Mouse (Mus musculus) forebrain, embryonic 12.5 days (tissue): ENCODE data around the gene Ube2f. TPM values are rescaled to one million over a fixed set of nuclear protein-coding genes. Genes with fewer than 3 reads are reported as not detected.

Experiments
- ATAC-seq: fragments of 200-750 bp; cut with Nextera tagmentation; 2 replicates; pipeline ENCODE4 v1.8.0; 2017; ENCODE audit warnings: moderate TSS enrichment; ENCODE audit not compliant: low FRiP score
- H3K27ac ChIP-seq: fragments of 300-500 bp; sonication (generic); 2 replicates; pipeline ENCODE4 v1.5.1; 2016; ENCODE audit warnings: mild to moderate bottlenecking
- H3K27me3 ChIP-seq: fragments of 300-500 bp; sonication (generic); 2 replicates; pipeline ENCODE4 v1.6.1; 2016; ENCODE audit warnings: mild to moderate bottlenecking
- H3K36me3 ChIP-seq: fragments of 300-500 bp; sonication (generic); replicated peaks from 2 replicates; pipeline ENCODE4 v1.6.1; 2016; ENCODE audit warnings: mild to moderate bottlenecking
- H3K4me1 ChIP-seq: fragments of 300-500 bp; sonication (generic); 2 replicates; pipeline ENCODE4 v1.6.1; 2016
- H3K4me2 ChIP-seq: fragments of 300-500 bp; sonication (generic); 2 replicates; pipeline ENCODE4 v1.6.1; 2016; ENCODE audit warnings: mild to moderate bottlenecking, moderate library complexity
- H3K4me3 ChIP-seq: fragments of 300-500 bp; sonication (generic); replicated peaks from 2 replicates; pipeline ENCODE4 v1.5.1; 2016; ENCODE audit warnings: mild to moderate bottlenecking
- H3K9ac ChIP-seq: fragments of 300-500 bp; sonication (generic); 2 replicates; pipeline ENCODE4 v1.6.1; 2016; ENCODE audit warnings: mild to moderate bottlenecking
- H3K9me3 ChIP-seq: fragments of 300-500 bp; sonication (generic); 2 replicates; pipeline ENCODE4 v1.6.1; 2016
- WGBS: fragments of 180-500 bp; shearing (Covaris S2); methylation state at CpG from one replicate; pipeline ENCODE4 v1.1.7; 2016; 5-methylcytosine and 5-hydroxymethylcytosine counted together
- polyA plus RNA-seq: library from polyadenylated mRNA; unstranded; fragments of >200 nt; fragmentation: Nextera tagmentation; extraction: Ambion mirVana; gene quantifications from 2 replicates; pipeline ENCODE4 v1.2.1, GENCODE M21; 2016

Gene Ube2f
- 75.9 and 78.9 TPM in 2 replicates for polyA plus RNA-seq

- no peaks in the 10 kb centered on the region for H3K9me3 ChIP-seq
- under 1% methylated on average over 43 of the region's 43 CpGs for WGBS
- H3K36me3 ChIP-seq: peaks cover 3% of the 10 kb centered on the region; the same call in 1 of the 2 replicates
- H3K27ac ChIP-seq: peak within 1 kb of the TSS; percentile 88
- H3K4me2 ChIP-seq: peak within 1 kb of the TSS; percentile 93
- peaks cover 25% of the 10 kb centered on the region for H3K4me1 ChIP-seq
- no peaks in the 10 kb centered on the region for H3K27me3 ChIP-seq
- peak within 1 kb of the TSS; percentile 99 for H3K4me3 ChIP-seq
- H3K9ac ChIP-seq: peak within 1 kb of the TSS; percentile 99
- ATAC-seq: peak; percentile 99
These were observed at the start of gene Ube2f for GRCm38 (mm10) chr1:91249564-91250414. Ube2f (plus strand) TSS chr1:91250304.

- H3K4me1 ChIP-seq: no peaks in the 10 kb centered on the region
- no peak overlapping the region for H3K27ac ChIP-seq
- H3K4me3 ChIP-seq: no peak overlapping the region
- H3K9me3 ChIP-seq: no peaks in the 10 kb centered on the region
- ATAC-seq: no peak
- H3K36me3 ChIP-seq: no peaks in the 10 kb centered on the region
- 42% methylated on average over 3 of the region's 3 CpGs for WGBS
- no peak overlapping the region for H3K9ac ChIP-seq
- H3K27me3 ChIP-seq: no peaks in the 10 kb centered on the region
- no peak overlapping the region for H3K4me2 ChIP-seq
These were observed 49.0 kb upstream of the Ube2f start for GRCm38 (mm10) chr1:91201122-91201521.

- Histone ChIP-seq H3K36me3 (no peaks in the 10 kb centered on the region), H3K9me3 (no peaks in the 10 kb centered on the region), H3K27ac (no peak overlapping the region), H3K9ac (no peak overlapping the region), H3K27me3 (no peaks in the 10 kb centered on the region), H3K4me1 (no peaks in the 10 kb centered on the region), H3K4me3 (no peak overlapping the region), H3K4me2 (no peak overlapping the region)
- no peak for ATAC-seq
- 87% methylated on average over 5 of the region's 5 CpGs for WGBS
These were observed 45.8 kb upstream of the Ube2f start for GRCm38 (mm10) chr1:91204221-91204765.

GRCm38 (mm10) chr1:91205651-91206050, 44.5 kb upstream of the Ube2f start:
- Histone ChIP-seq H3K9ac (no peak overlapping the region), H3K9me3 (no peaks in the 10 kb centered on the region), H3K4me3 (no peak overlapping the region), H3K27me3 (no peaks in the 10 kb centered on the region), H3K36me3 (no peaks in the 10 kb centered on the region), H3K4me2 (no peak overlapping the region), H3K4me1 (no peaks in the 10 kb centered on the region), H3K27ac (no peak overlapping the region)
- 89% methylated on average over 6 of the region's 6 CpGs for WGBS
- no peak for ATAC-seq

- H3K4me1 ChIP-seq: no peaks in the 10 kb centered on the region
- H3K4me2 ChIP-seq: no peak overlapping the region
- no peak overlapping the region for H3K4me3 ChIP-seq
- no peak overlapping the region for H3K9ac ChIP-seq
- no peaks in the 10 kb centered on the region for H3K9me3 ChIP-seq
- WGBS: 80% methylated on average over 8 of the region's 8 CpGs
- no peak overlapping the region for H3K27ac ChIP-seq
- H3K36me3 ChIP-seq: no peaks in the 10 kb centered on the region
- ATAC-seq: no peak
- no peaks in the 10 kb centered on the region for H3K27me3 ChIP-seq
These were observed 43.8 kb upstream of the Ube2f start for GRCm38 (mm10) chr1:91206336-91206735.

- Histone ChIP-seq H3K4me1 (no peaks in the 10 kb centered on the region), H3K4me2 (no peak overlapping the region), H3K36me3 (no peaks in the 10 kb centered on the region), H3K9ac (no peak overlapping the region), H3K27me3 (no peaks in the 10 kb centered on the region), H3K9me3 (no peaks in the 10 kb centered on the region), H3K4me3 (no peak overlapping the region), H3K27ac (no peak overlapping the region)
- no peak for ATAC-seq
- WGBS: 83% methylated on average over 5 of the region's 5 CpGs
These were observed 43.2 kb upstream of the Ube2f start for GRCm38 (mm10) chr1:91206873-91207272.

GRCm38 (mm10) chr1:91207334-91208074, 42.6 kb upstream of the Ube2f start:
- Histone ChIP-seq H3K36me3 (no peaks in the 10 kb centered on the region), H3K27me3 (no peaks in the 10 kb centered on the region), H3K4me1 (no peaks in the 10 kb centered on the region), H3K4me2 (no peak overlapping the region), H3K27ac (no peak overlapping the region), H3K9ac (no peak overlapping the region), H3K4me3 (no peak overlapping the region), H3K9me3 (no peaks in the 10 kb centered on the region)
- WGBS: 81% methylated on average over 3 of the region's 3 CpGs
- ATAC-seq: no peak

- ATAC-seq: no peak
- Histone ChIP-seq H3K4me2 (no peak overlapping the region), H3K27ac (no peak overlapping the region), H3K4me3 (no peak overlapping the region), H3K4me1 (no peaks in the 10 kb centered on the region), H3K36me3 (no peaks in the 10 kb centered on the region), H3K27me3 (no peaks in the 10 kb centered on the region), H3K9ac (no peak overlapping the region), H3K9me3 (no peaks in the 10 kb centered on the region)
- 87% methylated on average over 6 of the region's 6 CpGs for WGBS
These were observed 40.8 kb upstream of the Ube2f start for GRCm38 (mm10) chr1:91209343-91209742.

GRCm38 (mm10) chr1:91209785-91210184, 40.3 kb upstream of the Ube2f start:
- Histone ChIP-seq H3K27me3 (no peaks in the 10 kb centered on the region), H3K36me3 (no peaks in the 10 kb centered on the region), H3K4me1 (no peaks in the 10 kb centered on the region), H3K4me2 (no peak overlapping the region), H3K9me3 (no peaks in the 10 kb centered on the region), H3K4me3 (no peak overlapping the region), H3K27ac (no peak overlapping the region), H3K9ac (no peak overlapping the region)
- 79% methylated on average over 6 of the region's 6 CpGs for WGBS
- no peak for ATAC-seq

GRCm38 (mm10) chr1:91211099-91211498, 39.0 kb upstream of the Ube2f start:
- no peak overlapping the region for H3K9ac ChIP-seq
- peak; percentile 64; the same call in 1 of the 2 replicates for ATAC-seq
- no peaks in the 10 kb centered on the region for H3K9me3 ChIP-seq
- no peaks in the 10 kb centered on the region for H3K4me1 ChIP-seq
- H3K27me3 ChIP-seq: no peaks in the 10 kb centered on the region
- H3K4me3 ChIP-seq: no peak overlapping the region
- WGBS: 100% methylated on average over 1 of the region's 1 CpGs
- H3K4me2 ChIP-seq: no peak overlapping the region
- no peaks in the 10 kb centered on the region for H3K36me3 ChIP-seq
- H3K27ac ChIP-seq: no peak overlapping the region

- no peaks in the 10 kb centered on the region for H3K27me3 ChIP-seq
- no peak overlapping the region for H3K27ac ChIP-seq
- no peak overlapping the region for H3K9ac ChIP-seq
- no peak overlapping the region for H3K4me2 ChIP-seq
- 84% methylated on average over 7 of the region's 7 CpGs for WGBS
- no peaks in the 10 kb centered on the region for H3K36me3 ChIP-seq
- no peak overlapping the region for H3K4me3 ChIP-seq
- H3K4me1 ChIP-seq: no peaks in the 10 kb centered on the region
- ATAC-seq: no peak
- H3K9me3 ChIP-seq: no peaks in the 10 kb centered on the region
These were observed 38.5 kb upstream of the Ube2f start for GRCm38 (mm10) chr1:91211591-91212008.

GRCm38 (mm10) chr1:91215264-91215663, 34.8 kb upstream of the Ube2f start:
- Histone ChIP-seq H3K9ac (no peak overlapping the region), H3K27me3 (no peaks in the 10 kb centered on the region), H3K9me3 (no peaks in the 10 kb centered on the region), H3K36me3 (no peaks in the 10 kb centered on the region), H3K27ac (no peak overlapping the region), H3K4me3 (no peak overlapping the region), H3K4me1 (no peaks in the 10 kb centered on the region), H3K4me2 (no peak overlapping the region)
- WGBS: 100% methylated on average over 1 of the region's 1 CpGs
- ATAC-seq: no peak
